Mouse (Mus musculus) bone marrow macrophage, adult 2 months (primary cell): ENCODE data around the gene Rpl37. TPM values are rescaled to one million over a fixed set of nuclear protein-coding genes. Genes with fewer than 3 reads are reported as not detected.

ENCODE experiments used
- H3K27ac ChIP-seq: 2 replicates; pipeline ENCODE4 v1.5.1; 2012; ENCODE audit warnings: low read depth, low read length; ENCODE audit not compliant: insufficient read depth
- H3K4me1 ChIP-seq: 2 replicates; pipeline ENCODE4 v1.6.1; 2012; ENCODE audit warnings: low read length; ENCODE audit not compliant: control insufficient read depth, insufficient read depth
- H3K4me3 ChIP-seq: 2 replicates; pipeline ENCODE4 v1.5.1; 2012; ENCODE audit warnings: mild to moderate bottlenecking, low read length, moderate library complexity; ENCODE audit not compliant: insufficient read depth
- CTCF ChIP-seq: IDR thresholded peaks from 2 replicates; pipeline ENCODE4 v1.5.1; 2012; ENCODE audit warnings: low read depth, mild to moderate bottlenecking, low read length, moderate library complexity
- POLR2A ChIP-seq: IDR thresholded peaks from 2 replicates; pipeline ENCODE4 v1.6.1; 2012; ENCODE audit warnings: mild to moderate bottlenecking, low read depth, low read length, borderline replicate concordance
- polyA plus RNA-seq: library from polyadenylated mRNA; stranded (reverse); fragments of >200 nt; gene quantifications from 2 replicates; pipeline ENCODE4 v1.2.4, GENCODE M21; 2012; ENCODE audit not compliant: missing spikeins, insufficient read depth, insufficient read length

The Rpl37 gene
- polyA plus RNA-seq, 1 experiment: 766 TPM

GRCm38 (mm10) chr15:5149187-5149586 lies 32.7 kb downstream of the Rpl37 start:
- Histone ChIP-seq H3K4me1 (peaks cover 10% of the 10 kb centered on the region), H3K27ac (no peak overlapping the region), H3K4me3 (no peak overlapping the region)
- TF ChIP-seq POLR2A (no peak), CTCF (no peak)

GRCm38 (mm10) chr15:5152171-5152570 lies 35.7 kb downstream of the Rpl37 start:
- Histone ChIP-seq H3K4me1 (peaks cover 16% of the 10 kb centered on the region), H3K4me3 (no peak overlapping the region), H3K27ac (no peak overlapping the region)
- TF ChIP-seq POLR2A (no peak), CTCF (no peak)

- Histone ChIP-seq H3K27ac (no peak overlapping the region), H3K4me3 (no peak overlapping the region), H3K4me1 (peaks cover 23% of the 10 kb centered on the region)
- TF ChIP-seq CTCF (no peak), POLR2A (no peak)
Observed at GRCm38 (mm10) chr15:5154621-5155020, 38.2 kb downstream of the Rpl37 start.

DNA sequence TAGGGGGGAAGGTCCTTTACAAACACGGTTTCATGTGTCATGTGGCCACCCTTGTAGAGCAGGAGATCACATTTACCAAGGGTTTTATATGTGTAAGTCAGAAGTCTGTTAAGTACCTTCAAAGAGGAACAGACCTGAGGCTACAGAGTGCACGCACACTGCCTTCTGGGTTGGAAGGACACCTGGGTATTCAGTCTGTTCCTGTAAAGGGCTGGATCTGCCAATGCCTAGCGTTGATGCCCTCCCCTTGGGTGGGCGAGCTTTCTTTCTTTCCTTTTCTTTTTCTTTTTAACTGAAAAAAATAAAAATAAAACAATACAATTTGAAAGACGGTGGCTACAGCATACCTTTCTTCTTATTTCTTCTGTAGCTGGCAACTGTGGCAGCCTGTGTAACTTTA lies 38.6 kb downstream of the Rpl37 start:
- H3K4me3 ChIP-seq: no peak overlapping the region
- peaks cover 27% of the 10 kb centered on the region for H3K4me1 ChIP-seq
- H3K27ac ChIP-seq: no peak overlapping the region
- TF ChIP-seq POLR2A (no peak), CTCF (no peak)

GRCm38 (mm10) chr15:5156355-5156754 lies 39.9 kb downstream of the Rpl37 start:
- Histone ChIP-seq H3K4me3 (no peak overlapping the region), H3K27ac (no peak overlapping the region), H3K4me1 (peaks cover 27% of the 10 kb centered on the region)
- TF ChIP-seq POLR2A (no peak), CTCF (no peak)

DNA sequence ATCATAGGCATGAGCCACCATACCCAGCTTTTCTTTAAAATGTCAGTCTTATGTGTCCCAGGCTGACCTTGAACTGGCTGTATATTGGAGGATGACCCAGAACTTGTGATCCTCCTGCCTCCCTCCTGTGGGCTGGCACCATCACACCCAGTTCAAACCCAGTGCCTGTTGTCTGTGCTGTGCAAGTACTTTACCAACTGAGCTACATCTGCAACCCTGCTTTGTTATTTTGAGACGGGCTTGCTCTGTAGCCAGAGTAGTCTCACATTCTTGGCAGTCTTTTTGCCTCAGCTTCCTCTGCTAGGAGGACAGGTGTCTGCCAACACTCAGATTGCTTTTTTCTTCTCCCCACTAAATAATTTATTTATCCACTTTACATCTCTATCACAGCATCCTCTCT lies 40.9 kb downstream of the Rpl37 start:
- TF ChIP-seq POLR2A (no peak), CTCF (no peak)
- H3K4me3 ChIP-seq: no peak overlapping the region
- no peak overlapping the region for H3K27ac ChIP-seq
- peaks cover 27% of the 10 kb centered on the region for H3K4me1 ChIP-seq

DNA sequence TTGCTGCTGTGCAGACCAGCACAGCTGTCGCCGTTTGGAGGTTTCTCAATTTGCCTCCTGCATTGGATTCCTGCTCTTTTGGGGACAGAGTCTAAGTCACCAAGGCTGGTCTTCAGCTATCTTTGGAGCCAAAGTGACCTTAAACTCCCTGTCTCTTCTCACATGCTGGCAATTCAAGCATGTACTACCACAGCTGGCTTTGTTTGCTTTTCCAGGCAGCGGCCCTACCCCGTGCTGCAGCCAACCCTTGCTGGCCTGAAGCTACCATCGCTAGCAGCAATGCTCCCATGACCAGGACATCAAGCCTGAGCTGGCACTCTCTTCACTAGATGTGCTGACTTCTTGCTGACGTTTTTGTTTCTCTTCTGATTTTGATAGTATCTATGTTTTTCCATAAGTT lies 42.4 kb downstream of the Rpl37 start:
- TF ChIP-seq CTCF (no peak), POLR2A (no peak)
- peaks cover 27% of the 10 kb centered on the region for H3K4me1 ChIP-seq
- no peak overlapping the region for H3K27ac ChIP-seq
- H3K4me3 ChIP-seq: no peak overlapping the region

DNA sequence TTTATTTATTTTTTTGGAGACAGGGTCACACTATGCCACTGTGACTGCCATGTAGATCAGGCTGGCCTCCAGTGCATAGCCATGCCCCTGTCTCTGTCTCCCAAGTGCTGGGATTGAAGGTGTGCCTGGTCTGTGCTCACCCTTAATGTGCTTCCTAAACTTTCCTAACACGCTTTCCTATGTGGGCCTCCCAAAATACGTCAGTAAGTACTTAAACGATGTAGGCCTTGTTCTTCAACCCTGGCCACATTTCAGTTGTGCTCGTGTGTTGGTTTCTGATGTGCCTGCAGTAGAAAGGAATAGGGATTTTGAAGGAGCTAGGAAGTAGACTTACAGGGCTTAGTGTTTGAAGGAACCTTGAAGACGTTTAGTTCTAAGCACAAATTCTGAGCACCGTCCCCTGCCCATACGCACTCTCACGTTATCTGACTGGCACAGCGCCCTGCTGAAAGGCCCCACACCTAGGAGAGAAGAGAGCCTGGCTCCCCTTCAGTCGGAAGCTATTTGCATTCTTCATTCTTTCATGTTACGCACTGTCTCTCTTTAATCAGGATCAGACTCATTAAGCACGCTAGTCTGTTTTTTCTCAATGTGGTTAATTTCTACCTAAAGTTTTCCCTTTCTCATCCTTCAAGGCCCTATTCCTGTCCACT lies 48.8 kb downstream of the Rpl37 start:
- Histone ChIP-seq H3K27ac (no peak overlapping the region), H3K4me3 (no peak overlapping the region), H3K4me1 (no peaks in the 10 kb centered on the region)
- TF ChIP-seq CTCF: no peak
- no peak for TF ChIP-seq POLR2A

Other genes starting within 250 kb of the Rpl37 start
- gene Mroh2b, start 217.9 kb upstream of the Rpl37 start, polyA plus RNA-seq: not detected in 2 replicates
- not detected in 2 replicates for gene C7, start 52.9 kb upstream of the Rpl37 start, polyA plus RNA-seq
- gene Card6, start 8.1 kb upstream of the Rpl37 start, polyA plus RNA-seq: 6.9 and 8.0 TPM in 2 replicates
- gene Prkaa1, start 27.2 kb downstream of the Rpl37 start, polyA plus RNA-seq: 29.3 and 31.6 TPM in 2 replicates
- gene Ttc33, start 68.9 kb downstream of the Rpl37 start, polyA plus RNA-seq: 40.7 and 44.6 TPM in 2 replicates
- 28.6 and 32.5 TPM in 2 replicates for gene Ptger4, start 127.5 kb downstream of the Rpl37 start, polyA plus RNA-seq